Mouse (Mus musculus): ENCODE measurements at regions not wholly inside any gene's neighbourhood (a gene's known extent, or its start where the extent isn't known, plus 50 kb on each side); places are given as distances from the start of the nearest gene placed in this dataset.
A peak's percentile ranks its signal among the peaks of the same experiment; 100 is the strongest.

GRCm38 (mm10) chr5:115790436-115790835 is 54.6 kb upstream of the Cit start:
- WGBS = 11% methylated on average over 3 of the region's 3 CpGs
- H3K27ac ChIP-seq (replicated peaks; ENCODE audit: low read depth, low read length) = no peak overlapping the region
- ATAC-seq (ENCODE audit: low FRiP score, low read depth) (no peak), DNase-seq (ENCODE audit: low spot score) (peak; percentile 71)
- H3K4me1 ChIP-seq (ENCODE audit: control insufficient read depth, insufficient read depth, low read length) = no peaks in the 10 kb centered on the region
- H3K4me2 ChIP-seq (replicated peaks; ENCODE audit: low read depth, low read length, severe bottlenecking) = no peak overlapping the region
- H3K27me3 ChIP-seq (ENCODE audit: control insufficient read depth, insufficient read depth, low read length) = no peaks in the 10 kb centered on the region
- no peaks in the 10 kb centered on the region for H3K9me3 ChIP-seq (ENCODE audit: control insufficient read depth, low read length)
- no peak overlapping the region for H3K4me3 ChIP-seq (replicated peaks; ENCODE audit: low read length)
- H3K36me3 ChIP-seq (ENCODE audit: control insufficient read depth, insufficient read depth, low read length) = no peaks in the 10 kb centered on the region
- TF ChIP-seq POLR2A (IDR thresholded peaks at IDR 0.05; ENCODE audit: borderline replicate concordance, extremely low read depth, insufficient read depth, insufficient read length) = no peak
- no peak overlapping the region for H3K9ac ChIP-seq (ENCODE audit: low read depth, low read length, severe bottlenecking)

All from limb, embryonic 14.5 days (tissue).